Mouse (Mus musculus) splenic B cell, adult 2 months (primary cell): ENCODE data around the gene Ogt.

Experiments
- DNase-seq: peaks from one replicate; pipeline ENCODE4 v3.0.0-alpha.2; 2011; ENCODE audit warnings: low read depth, low spot score
- H3K27me3 ChIP-seq: 2 replicates; pipeline ENCODE4 v1.6.1; 2012; ENCODE audit warnings: mild to moderate bottlenecking, low read length, moderate library complexity, mixed read lengths; ENCODE audit not compliant: control insufficient read depth, poor library complexity, insufficient read depth, severe bottlenecking
- H3K36me3 ChIP-seq: 2 replicates; pipeline ENCODE4 v1.6.1; 2012; ENCODE audit warnings: mild to moderate bottlenecking, low read length, moderate library complexity, mixed read lengths; ENCODE audit not compliant: control insufficient read depth, poor library complexity, insufficient read depth, severe bottlenecking

Gene Ogt

DNA sequence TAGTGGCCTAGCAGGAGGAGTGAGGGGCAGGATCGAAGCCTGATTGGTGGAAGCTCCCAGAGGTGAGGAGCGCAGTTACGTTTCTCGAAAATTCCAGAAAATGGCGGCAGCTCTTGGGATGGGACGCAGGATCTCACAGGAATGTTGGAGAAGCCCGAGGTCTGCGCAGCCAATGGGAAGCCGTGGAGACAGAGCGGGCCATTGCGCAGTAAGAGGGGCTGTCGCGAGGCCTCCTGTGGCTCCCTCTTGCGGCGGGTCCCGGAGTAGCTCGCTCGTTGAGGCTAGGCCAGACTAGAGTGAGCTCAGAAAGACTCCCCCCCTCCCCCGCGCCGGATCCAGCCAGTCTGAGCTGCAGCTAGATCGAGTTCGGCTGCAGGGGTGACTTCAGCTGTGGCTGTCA is 58.4 kb downstream of the Ogt start:
- no peak for DNase-seq
- Histone ChIP-seq H3K36me3 (no peaks in the 10 kb centered on the region), H3K27me3 (no peaks in the 10 kb centered on the region)

DNA sequence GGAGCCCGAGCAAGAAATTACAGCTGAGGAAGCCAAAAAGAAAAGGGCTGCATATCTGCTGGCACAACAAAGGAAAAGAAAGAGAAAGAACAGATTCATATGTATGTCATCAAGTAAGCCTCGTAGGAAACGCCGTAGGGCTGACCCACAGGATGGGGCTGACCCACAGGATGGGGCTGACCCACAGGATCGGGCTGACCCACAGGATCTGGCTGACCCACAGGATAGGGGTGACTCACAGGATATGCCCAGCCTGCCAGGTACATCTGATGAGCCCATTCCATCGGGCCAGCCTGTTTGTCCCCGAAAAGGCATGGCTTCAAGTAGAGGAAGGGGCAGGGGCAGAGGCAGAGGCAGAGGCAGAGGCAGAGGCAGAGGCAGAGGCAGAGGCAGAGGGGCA is 65.3 kb downstream of the Ogt start:
- no peak for DNase-seq
- Histone ChIP-seq H3K27me3 (no peaks in the 10 kb centered on the region), H3K36me3 (no peaks in the 10 kb centered on the region)

DNA sequence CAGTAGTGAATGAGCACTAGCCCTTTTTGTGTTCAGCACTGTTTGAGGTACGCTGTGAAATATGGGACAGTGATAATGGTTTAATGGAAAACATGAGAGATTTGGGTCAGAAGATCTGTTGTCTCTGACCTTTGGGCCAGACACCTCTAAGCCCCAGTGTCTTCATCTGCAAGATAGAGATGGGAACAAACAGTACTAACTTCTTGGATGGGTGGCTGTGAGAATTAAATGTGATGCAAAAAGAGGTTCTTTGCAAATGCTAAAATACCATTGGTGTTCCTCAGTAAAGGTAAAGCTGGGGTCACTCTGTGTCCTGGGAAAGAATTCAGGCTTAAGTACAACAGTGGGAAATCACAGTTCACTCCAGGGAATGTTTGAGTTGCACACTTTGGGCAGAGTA is 80.5 kb downstream of the Ogt start:
- Histone ChIP-seq H3K36me3 (no peaks in the 10 kb centered on the region), H3K27me3 (no peaks in the 10 kb centered on the region)
- DNase-seq: no peak

DNA sequence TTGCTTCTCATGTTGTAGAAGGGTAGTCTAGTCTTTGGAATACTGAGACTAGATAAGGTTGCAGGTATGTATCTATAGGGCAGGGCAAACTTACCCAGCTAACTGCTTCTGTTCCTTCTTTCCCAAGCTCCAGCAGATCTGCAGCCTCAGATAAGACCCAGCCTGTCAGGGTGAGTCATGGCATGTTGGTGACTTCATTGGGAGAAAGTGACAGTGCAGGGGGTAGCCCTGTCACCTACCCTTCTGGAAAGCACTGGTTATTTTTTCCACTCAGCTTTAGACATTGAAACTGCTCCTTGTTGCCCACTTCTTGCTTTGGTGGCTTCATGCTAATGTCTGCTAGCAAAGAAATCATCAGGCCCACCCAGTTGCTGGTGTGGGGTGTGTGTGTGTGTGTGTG is 90.2 kb downstream of the Ogt start:
- no peak for DNase-seq
- Histone ChIP-seq H3K36me3 (no peaks in the 10 kb centered on the region), H3K27me3 (no peaks in the 10 kb centered on the region)

DNA sequence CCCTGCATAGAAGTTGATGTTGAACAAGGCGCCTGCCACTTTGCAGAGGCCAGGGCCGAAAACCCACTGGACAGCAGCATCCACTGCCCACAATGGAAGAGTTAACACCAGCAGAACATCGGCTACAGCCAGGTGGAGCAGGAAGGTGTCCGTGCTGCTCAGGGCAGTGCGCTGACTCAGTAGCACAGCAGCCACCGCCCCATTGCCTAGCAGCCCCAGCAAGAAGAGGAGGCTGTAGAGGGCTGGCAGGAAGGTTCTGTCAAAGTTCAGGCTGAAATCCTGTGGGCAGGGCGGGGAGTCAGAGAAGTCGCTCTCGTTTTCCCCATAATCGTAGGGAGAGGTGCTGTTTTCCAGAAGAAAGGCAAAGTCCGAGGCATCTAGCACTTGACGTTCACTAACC is 92.8 kb downstream of the Ogt start:
- Histone ChIP-seq H3K27me3 (no peaks in the 10 kb centered on the region), H3K36me3 (no peaks in the 10 kb centered on the region)
- DNase-seq: no peak

DNA sequence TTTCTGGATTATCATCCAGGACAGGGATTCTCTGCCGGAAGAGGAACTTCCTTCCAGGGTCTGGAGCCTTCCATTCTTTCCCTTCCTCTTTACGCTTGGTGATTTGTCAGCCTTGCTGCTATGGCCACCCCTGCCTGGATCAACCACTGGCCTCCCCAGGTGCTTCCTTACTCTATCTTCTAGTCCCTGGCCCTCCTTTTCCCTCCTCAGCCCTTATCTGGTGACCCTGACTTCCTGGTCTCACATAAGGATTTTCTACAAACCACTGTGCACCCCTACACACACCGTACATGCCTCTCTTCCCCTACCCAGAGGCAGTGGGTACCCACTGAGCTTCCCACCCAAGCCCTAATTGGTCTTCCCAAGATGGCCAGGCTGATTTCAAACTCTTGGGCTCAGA is 93.4 kb downstream of the Ogt start:
- no peak for DNase-seq
- no peaks in the 10 kb centered on the region for H3K36me3 ChIP-seq
- H3K27me3 ChIP-seq: no peaks in the 10 kb centered on the region

DNA sequence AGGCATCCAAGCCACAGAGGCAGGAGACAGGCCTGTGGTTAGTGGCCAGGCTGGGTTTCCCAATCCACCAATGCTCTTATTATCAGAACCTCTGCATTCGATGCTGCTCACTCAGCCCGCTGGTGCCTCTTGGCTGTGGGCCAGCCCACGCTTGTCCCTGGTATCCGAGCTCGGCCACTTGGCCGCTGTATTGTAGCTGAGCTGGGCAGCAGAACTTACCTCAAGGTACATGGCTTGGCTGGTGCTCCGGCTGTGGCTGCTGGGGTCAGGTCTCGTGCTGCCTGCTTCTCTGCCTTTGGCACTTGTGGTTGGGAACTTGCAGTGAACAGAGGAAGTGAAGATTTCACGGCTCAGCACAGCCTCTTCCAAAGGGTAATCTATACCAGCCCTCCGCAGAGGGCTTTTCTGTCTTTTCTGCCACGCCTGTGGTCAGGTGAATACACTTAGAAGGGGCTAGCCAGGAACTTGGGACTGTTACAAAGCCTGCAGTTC is 94.0 kb downstream of the Ogt start, which contains the start of gene Cxcr3:
Gene Cxcr3 (minus strand): TSS at position 442 of the 492 bp plus-strand sequence.
- DNase-seq: peak; percentile 48
- no peaks in the 10 kb centered on the region for H3K27me3 ChIP-seq
- H3K36me3 ChIP-seq: no peaks in the 10 kb centered on the region
